Mouse (Mus musculus): ENCODE results near the gene Chic1. TPM values are rescaled to one million over a fixed set of nuclear protein-coding genes. Genes with fewer than 3 reads are reported as not detected.

Gene Chic1
- polyA plus RNA-seq (2017; shearing (Covaris generic)), result 1 to 10 TPM; 2.4 to 3.4 TPM

DNA sequence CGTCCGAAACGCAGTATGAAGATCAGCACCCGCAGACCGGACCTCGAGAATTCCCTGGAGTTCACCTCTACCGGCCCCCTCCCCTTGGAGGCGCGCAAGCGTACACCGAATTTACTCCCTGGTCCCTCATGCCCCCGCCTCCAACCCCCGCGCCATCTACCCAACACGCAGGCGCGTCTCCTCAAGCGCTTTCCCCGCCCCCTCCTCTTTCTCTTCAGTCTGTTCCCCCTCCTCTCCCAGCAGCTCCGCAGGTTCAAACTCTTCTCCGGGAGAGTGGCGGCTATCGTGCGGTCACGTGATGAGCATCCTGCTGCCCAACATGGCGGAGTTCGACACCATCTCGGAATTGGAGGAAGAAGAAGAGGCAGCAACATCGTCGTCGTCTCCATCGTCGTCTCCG, at the start of gene Chic1:
Gene Chic1, plus strand, starts transcription at position 190 of the 400 bp plus-strand sequence.
- ATAC-seq, result peak; percentile 65

DNA sequence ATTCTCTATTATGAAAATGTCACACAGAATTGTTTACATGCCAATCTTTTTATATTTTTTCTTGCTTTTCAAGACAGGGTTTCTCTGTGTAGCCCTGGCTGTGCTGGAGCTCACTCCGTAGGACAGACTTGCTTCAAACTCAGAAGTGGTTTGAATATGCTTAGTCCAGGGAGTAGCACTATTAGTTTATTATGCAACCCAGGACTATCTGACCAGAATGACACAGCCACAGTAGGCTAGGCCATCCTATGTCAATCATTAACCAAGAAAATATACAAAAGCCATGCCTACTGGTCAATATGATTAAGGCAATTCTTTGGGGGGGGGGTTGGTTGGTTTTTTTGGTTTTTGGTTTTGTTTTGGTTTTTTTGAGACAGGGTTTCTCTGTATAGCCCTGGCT, 48.0 kb upstream of the Chic1 start:
- no peak for ATAC-seq

GRCm38 (mm10) chrX:103311723-103312122, 44.6 kb upstream of the Chic1 start:
- ATAC-seq, result no peak

DNA sequence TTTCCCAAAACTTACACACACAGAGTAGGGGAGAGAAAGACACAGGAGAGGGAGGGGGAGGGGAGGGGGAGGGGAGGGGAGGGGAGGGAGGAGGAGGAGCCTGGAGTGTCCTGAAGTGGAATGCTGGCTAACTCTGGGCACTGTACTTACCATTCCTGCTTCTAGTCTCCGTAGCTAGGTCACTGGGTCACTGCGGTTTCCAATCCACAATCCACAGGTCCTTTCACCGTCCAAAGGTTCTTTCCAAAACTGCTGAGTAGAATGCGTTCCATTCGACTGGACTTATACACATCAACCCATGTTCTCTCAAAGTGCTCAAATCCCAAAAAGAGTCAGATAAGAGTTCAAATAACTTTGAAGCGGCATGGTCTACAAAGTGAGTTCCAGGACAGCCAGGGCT, 42.1 kb upstream of the Chic1 start:
- ATAC-seq, result no peak

DNA sequence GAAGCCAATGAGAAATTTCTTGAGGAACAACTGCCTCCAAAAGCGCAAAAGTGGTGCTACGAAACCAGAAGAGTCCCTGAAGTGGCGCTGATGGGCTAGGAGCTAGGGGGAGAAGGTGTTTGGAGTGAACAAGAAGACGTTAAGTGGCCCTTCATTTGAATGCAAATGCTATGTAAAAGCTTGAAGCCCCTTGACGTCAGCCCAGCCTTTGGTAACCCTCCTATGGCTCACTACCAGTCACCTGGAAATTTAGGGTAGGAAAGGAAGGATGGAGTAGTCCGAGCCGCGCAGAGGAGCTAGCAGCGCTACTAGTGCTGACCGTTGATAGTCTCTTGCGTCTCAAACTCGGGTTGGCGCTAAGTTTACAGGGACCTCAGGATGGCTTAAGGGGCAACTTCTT, 35.1 kb upstream of the Chic1 start, which contains the start of gene Cdx4:
Gene Cdx4, plus strand, starts transcription at position 253 of the 400 bp plus-strand sequence.
- ATAC-seq, result no peak

GRCm38 (mm10) chrX:103325900-103326299, 30.4 kb upstream of the Chic1 start:
- no peak for ATAC-seq

- ATAC-seq, result no peak
These were observed 26.9 kb upstream of the Chic1 start for GRCm38 (mm10) chrX:103329386-103329785.

DNA sequence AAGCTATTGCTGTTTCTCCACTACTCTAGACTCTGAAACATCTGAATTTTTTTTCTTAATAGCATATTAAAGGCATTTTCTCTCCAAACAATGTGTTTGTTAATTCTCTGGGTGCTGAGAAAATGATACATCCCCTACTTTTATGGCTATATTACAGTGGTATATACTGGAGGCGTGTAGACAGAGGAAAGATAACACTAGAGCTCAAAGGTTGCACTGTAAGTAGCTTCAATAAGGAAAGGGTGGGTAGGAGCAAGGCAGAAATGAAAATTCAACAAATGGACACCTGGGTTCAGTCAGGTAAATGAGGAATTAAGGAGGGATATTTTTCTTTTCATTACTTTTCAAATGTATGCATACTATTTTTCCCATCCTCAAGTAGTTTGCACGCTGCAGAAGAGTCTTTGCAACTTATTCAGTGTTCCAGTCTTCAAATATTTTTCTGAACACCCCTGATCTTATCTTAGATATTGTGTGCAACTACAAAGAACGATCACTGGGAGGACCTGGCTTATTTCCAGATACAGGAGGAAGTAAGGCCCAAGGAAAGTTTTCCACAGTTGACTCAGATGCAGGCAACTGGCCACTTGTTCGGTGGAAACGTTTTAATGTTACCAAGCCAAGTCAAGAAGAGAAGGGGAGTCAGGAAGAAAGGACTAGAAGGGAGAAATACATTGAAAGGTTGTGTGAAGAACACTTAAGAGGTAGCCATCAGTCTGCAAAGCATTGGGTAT, 25.0 kb upstream of the Chic1 start:
- no peak for ATAC-seq

- ATAC-seq, result no peak
These were observed 14.7 kb upstream of the Chic1 start for GRCm38 (mm10) chrX:103341369-103342113.

GRCm38 (mm10) chrX:103355784-103356183, 492 bp upstream of the Chic1 start:
- no peak for ATAC-seq

DNA sequence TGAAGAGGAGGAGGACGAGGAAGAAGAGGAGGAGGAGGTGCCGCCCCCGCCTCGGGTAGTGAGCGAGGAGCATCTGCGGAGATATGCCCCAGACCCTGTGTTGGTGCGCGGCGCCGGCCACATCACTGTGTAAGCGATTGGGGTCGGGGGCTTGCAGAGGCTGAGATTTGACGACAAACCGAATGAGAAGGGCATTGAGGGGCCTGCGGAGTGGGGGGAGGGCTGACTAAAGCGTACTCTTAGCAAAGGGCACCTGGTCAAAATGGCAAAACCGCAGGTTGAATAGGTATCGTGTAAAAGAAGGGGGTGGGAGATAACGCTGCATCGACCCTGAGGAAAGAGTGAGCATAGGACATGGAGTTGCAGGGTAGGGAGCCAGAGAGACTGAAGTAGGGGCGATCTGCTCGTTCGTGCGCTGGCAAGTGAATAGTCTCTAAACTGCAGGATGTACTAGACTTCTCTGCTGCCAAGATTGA, 523 bp downstream of the Chic1 start:
- ATAC-seq, result peak; percentile 15

GRCm38 (mm10) chrX:103366201-103366600, 9.9 kb downstream of the Chic1 start:
- ATAC-seq, result no peak

DNA sequence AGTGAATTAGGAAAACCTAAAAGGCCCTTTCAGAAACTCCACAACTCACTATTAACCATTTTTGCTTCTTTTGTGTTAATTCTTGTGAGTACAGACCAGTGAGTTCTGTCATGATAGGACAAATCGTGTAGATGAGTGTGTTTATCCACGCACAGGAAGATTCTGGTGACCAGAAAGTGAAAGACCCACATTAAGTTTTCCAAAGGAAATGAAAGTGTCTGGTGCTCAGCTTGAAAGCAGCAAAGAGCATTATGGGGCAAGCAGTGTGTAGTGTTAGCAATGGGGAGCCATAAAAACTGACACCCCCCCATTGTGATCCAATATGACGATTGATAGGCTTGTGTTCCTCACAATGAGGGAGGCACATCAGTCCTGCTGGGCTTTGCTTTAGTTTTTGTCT, 12.4 kb downstream of the Chic1 start:
- ATAC-seq, result no peak

- peak; percentile 54 for ATAC-seq
These were observed 14.9 kb downstream of the Chic1 start for GRCm38 (mm10) chrX:103371221-103371620.

DNA sequence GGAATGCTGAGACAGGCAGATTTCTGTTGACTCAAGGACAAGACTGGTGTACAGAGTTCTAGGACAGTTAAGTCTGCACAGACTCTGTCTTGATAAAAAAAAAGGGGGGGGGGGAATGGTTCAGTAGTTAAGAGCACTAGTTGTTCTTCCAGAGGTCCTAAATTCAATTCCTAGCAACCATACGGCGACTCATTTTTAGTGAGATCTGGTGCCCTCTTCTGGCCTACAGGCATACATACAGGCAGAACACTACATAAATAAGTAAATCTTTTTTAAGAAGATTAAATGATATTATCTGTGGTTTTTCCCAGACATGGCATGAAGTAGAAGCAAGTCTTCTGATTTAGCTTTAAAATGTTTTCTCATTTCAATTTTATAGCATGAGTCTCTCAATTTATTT, 15.4 kb downstream of the Chic1 start:
- ATAC-seq, result peak; percentile 72

DNA sequence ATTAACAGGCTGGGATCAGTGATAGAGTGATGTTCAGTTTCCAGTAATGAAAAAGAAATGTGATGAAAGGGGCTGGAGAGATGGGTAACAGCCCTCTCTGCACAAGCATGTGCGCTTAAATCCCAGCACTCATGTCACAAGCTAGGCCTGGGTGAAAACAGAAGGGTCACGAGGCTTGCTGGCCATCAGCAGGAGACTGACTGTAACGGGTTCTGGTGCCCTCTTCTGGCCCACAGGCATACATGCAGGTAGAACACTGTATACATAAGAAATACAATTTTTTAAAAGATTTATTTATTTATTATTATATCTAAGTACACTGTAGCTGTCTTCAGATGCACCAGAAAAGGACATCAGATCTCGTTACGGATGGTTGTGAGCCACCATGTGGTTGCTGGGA, 18.0 kb downstream of the Chic1 start:
- no peak for ATAC-seq

- ATAC-seq, result no peak
These were observed 28.3 kb downstream of the Chic1 start for GRCm38 (mm10) chrX:103384528-103384927.

GRCm38 (mm10) chrX:103388131-103388530, 31.9 kb downstream of the Chic1 start:
- no peak for ATAC-seq

- ATAC-seq, result peak; percentile 63
These were observed 37.6 kb downstream of the Chic1 start for GRCm38 (mm10) chrX:103393841-103394240.

- ATAC-seq, result no peak
These were observed 48.7 kb downstream of the Chic1 start for GRCm38 (mm10) chrX:103405021-103405420.

- ATAC-seq, result no peak
These were observed 57.9 kb downstream of the Chic1 start, which contains the start of gene Tsx for GRCm38 (mm10) chrX:103414167-103414566. Gene Tsx, plus strand, starts transcription at chrX:103414467.

DNA sequence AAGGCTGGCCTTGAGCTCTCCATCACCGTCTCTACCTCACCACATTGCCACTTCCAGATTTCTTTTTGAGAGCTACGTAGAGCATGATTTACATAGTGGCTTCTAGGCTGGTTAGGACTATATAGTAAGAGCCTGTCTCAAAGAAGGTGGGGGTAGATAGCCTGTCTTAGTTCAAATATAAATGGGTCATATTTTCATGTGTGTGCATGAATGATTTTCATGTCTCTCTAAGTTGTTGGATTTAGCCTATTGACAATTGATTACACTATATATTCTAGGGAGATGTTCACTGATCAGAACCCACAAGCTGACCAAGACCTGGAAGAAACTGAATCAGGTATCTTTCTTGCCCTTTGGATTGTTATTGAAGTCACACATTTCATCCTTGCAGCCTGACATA, 65.4 kb downstream of the Chic1 start, which contains the start of gene Gm26992:
Gene Gm26992, plus strand, starts transcription at position 301 of the 400 bp plus-strand sequence.
- ATAC-seq, result no peak

- ATAC-seq, result no peak
These were observed 71.4 kb downstream of the Chic1 start for GRCm38 (mm10) chrX:103427677-103428076.

DNA sequence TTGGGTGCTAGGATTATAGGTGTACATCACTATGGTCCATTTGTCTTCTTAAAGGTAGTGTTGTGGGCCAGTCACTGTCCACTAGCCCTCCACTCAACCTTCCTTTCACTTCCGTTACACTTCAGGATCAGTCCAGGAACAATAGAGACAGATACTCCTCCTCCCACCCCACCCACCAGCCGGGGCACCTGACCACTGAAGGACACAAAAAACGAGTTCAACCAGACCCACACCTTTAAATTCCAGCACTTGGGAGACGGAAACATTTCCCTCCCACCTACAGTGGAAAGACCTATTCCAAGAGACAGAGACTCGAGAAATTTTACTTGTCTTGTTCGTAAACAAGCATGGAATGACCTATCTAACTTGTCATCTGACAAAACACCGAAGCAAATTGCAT, 76.0 kb downstream of the Chic1 start:
- ATAC-seq, result no peak

Measured in activated CD4-positive, CD25-positive, alpha-beta regulatory T cell, adult 4 months (primary cell).